Mouse (Mus musculus): Measurements from ENCODE around the gene Klk8. TPM values are rescaled to one million over a fixed set of nuclear protein-coding genes. Genes with fewer than 3 reads are reported as not detected.

Klk8 gene
- polyA plus RNA-seq (2015; fragmentation: Nextera tagmentation; extraction: Ambion mirVana) = 23.9 and 25.1 TPM in 2 replicates

- WGBS = under 1% methylated on average over 28 of the region's 28 CpGs
- Histone ChIP-seq H3K27me3 (peaks cover 33% of the 10 kb centered on the region), H3K4me2 (peak within 1 kb of the TSS; percentile 82), H3K4me3 (peak within 1 kb of the TSS; percentile 52), H3K27ac (peak within 1 kb of the TSS; percentile 22; the same call in 1 of the 2 replicates), H3K36me3 (no peaks in the 10 kb centered on the region), H3K9ac (peak within 1 kb of the TSS; percentile 64), H3K9me3 (no peaks in the 10 kb centered on the region), H3K4me1 (peaks cover 22% of the 10 kb centered on the region)
- ATAC-seq (ENCODE audit: insufficient number of reproducible peaks, insufficient read depth, low FRiP score, low TSS enrichment, low read depth) = 0 out of 2 replicates have a peak, but pooled peaks have one; percentile 45
Observed at GRCm38 (mm10) chr7:43797333-43797769, at the start of gene Klk8. Gene Klk8 (plus strand): TSS chr7:43797577.

GRCm38 (mm10) chr7:43747788-43748187 is 49.6 kb upstream of the Klk8 start:
- Histone ChIP-seq H3K4me2 (no peak overlapping the region), H3K4me1 (no peaks in the 10 kb centered on the region), H3K4me3 (no peak overlapping the region), H3K36me3 (no peaks in the 10 kb centered on the region), H3K9ac (no peak overlapping the region), H3K9me3 (no peaks in the 10 kb centered on the region), H3K27ac (no peak overlapping the region), H3K27me3 (no peaks in the 10 kb centered on the region)
- ATAC-seq (ENCODE audit: insufficient number of reproducible peaks, insufficient read depth, low FRiP score, low TSS enrichment, low read depth) = no peak
- WGBS = 66% methylated on average over 1 of the region's 1 CpGs

- Histone ChIP-seq H3K27ac (no peak overlapping the region), H3K36me3 (no peaks in the 10 kb centered on the region), H3K9me3 (no peaks in the 10 kb centered on the region), H3K9ac (no peak overlapping the region), H3K27me3 (no peaks in the 10 kb centered on the region), H3K4me2 (no peak overlapping the region), H3K4me1 (no peaks in the 10 kb centered on the region), H3K4me3 (no peak overlapping the region)
- whole genome bisulfite sequencing = 62% methylated on average over 2 of the region's 2 CpGs
- ATAC-seq (ENCODE audit: insufficient number of reproducible peaks, insufficient read depth, low FRiP score, low TSS enrichment, low read depth) = no peak
Observed at GRCm38 (mm10) chr7:43752806-43753205, 44.6 kb upstream of the Klk8 start.

GRCm38 (mm10) chr7:43766484-43766883 is 30.9 kb upstream of the Klk8 start:
- Histone ChIP-seq H3K27me3 (no peaks in the 10 kb centered on the region), H3K4me3 (no peak overlapping the region), H3K36me3 (no peaks in the 10 kb centered on the region), H3K27ac (no peak overlapping the region), H3K9me3 (no peaks in the 10 kb centered on the region), H3K9ac (no peak overlapping the region), H3K4me1 (no peaks in the 10 kb centered on the region), H3K4me2 (no peak overlapping the region)
- 43% methylated on average over 8 of the region's 8 CpGs for WGBS
- ATAC-seq (ENCODE audit: insufficient number of reproducible peaks, insufficient read depth, low FRiP score, low TSS enrichment, low read depth) = no peak

- no peak for ATAC-seq (ENCODE audit: insufficient number of reproducible peaks, insufficient read depth, low FRiP score, low TSS enrichment, low read depth)
- 74% methylated on average over 4 of the region's 4 CpGs for WGBS
- H3K36me3 ChIP-seq = no peaks in the 10 kb centered on the region
- H3K27ac ChIP-seq = no peak within 1 kb of the TSS
- H3K27me3 ChIP-seq = no peaks in the 10 kb centered on the region
- no peaks in the 10 kb centered on the region for H3K9me3 ChIP-seq
- no peak within 1 kb of the TSS for H3K4me3 ChIP-seq
- no peak within 1 kb of the TSS for H3K4me2 ChIP-seq
- H3K4me1 ChIP-seq = no peaks in the 10 kb centered on the region
- no peak within 1 kb of the TSS for H3K9ac ChIP-seq
Observed at GRCm38 (mm10) chr7:43768597-43768996, 28.8 kb upstream of the Klk8 start, which contains the start of gene Klk12. Gene Klk12 (plus strand): TSS chr7:43768897.

GRCm38 (mm10) chr7:43769636-43770035 is 27.7 kb upstream of the Klk8 start:
- Histone ChIP-seq H3K9me3 (no peaks in the 10 kb centered on the region), H3K27ac (no peak overlapping the region), H3K4me3 (no peak overlapping the region), H3K9ac (no peak overlapping the region), H3K36me3 (no peaks in the 10 kb centered on the region), H3K27me3 (no peaks in the 10 kb centered on the region), H3K4me1 (no peaks in the 10 kb centered on the region), H3K4me2 (no peak overlapping the region)
- no peak for ATAC-seq (ENCODE audit: insufficient number of reproducible peaks, insufficient read depth, low FRiP score, low TSS enrichment, low read depth)
- 92% methylated on average over 8 of the region's 8 CpGs for WGBS

GRCm38 (mm10) chr7:43770701-43771100 is 26.7 kb upstream of the Klk8 start:
- Histone ChIP-seq H3K36me3 (no peaks in the 10 kb centered on the region), H3K9ac (no peak overlapping the region), H3K27ac (no peak overlapping the region), H3K4me3 (no peak overlapping the region), H3K4me2 (no peak overlapping the region), H3K27me3 (no peaks in the 10 kb centered on the region), H3K4me1 (no peaks in the 10 kb centered on the region), H3K9me3 (no peaks in the 10 kb centered on the region)
- no peak for ATAC-seq (ENCODE audit: insufficient number of reproducible peaks, insufficient read depth, low FRiP score, low TSS enrichment, low read depth)
- WGBS = 93% methylated on average over 10 of the region's 10 CpGs

- no peak for ATAC-seq (ENCODE audit: insufficient number of reproducible peaks, insufficient read depth, low FRiP score, low TSS enrichment, low read depth)
- no peaks in the 10 kb centered on the region for H3K4me1 ChIP-seq
- no peak overlapping the region for H3K27ac ChIP-seq
- H3K9me3 ChIP-seq = no peaks in the 10 kb centered on the region
- no peak overlapping the region for H3K4me3 ChIP-seq
- 93% methylated on average over 6 of the region's 6 CpGs for WGBS
- H3K4me2 ChIP-seq = no peak overlapping the region
- no peak overlapping the region for H3K9ac ChIP-seq
- no peaks in the 10 kb centered on the region for H3K36me3 ChIP-seq
- no peaks in the 10 kb centered on the region for H3K27me3 ChIP-seq
Observed at GRCm38 (mm10) chr7:43771916-43772315, 25.5 kb upstream of the Klk8 start.

- H3K36me3 ChIP-seq = no peaks in the 10 kb centered on the region
- 80% methylated on average over 3 of the region's 3 CpGs for WGBS
- no peak overlapping the region for H3K9ac ChIP-seq
- H3K27me3 ChIP-seq = no peaks in the 10 kb centered on the region
- H3K9me3 ChIP-seq = no peaks in the 10 kb centered on the region
- H3K4me1 ChIP-seq = no peaks in the 10 kb centered on the region
- no peak overlapping the region for H3K4me2 ChIP-seq
- H3K27ac ChIP-seq = no peak overlapping the region
- no peak overlapping the region for H3K4me3 ChIP-seq
- no peak for ATAC-seq (ENCODE audit: insufficient number of reproducible peaks, insufficient read depth, low FRiP score, low TSS enrichment, low read depth)
Observed at GRCm38 (mm10) chr7:43772901-43773300, 24.5 kb upstream of the Klk8 start.

- ATAC-seq (ENCODE audit: insufficient number of reproducible peaks, insufficient read depth, low FRiP score, low TSS enrichment, low read depth) = no peak
Observed at GRCm38 (mm10) chr7:43774364-43774763, 23.0 kb upstream of the Klk8 start, which contains the start of gene Klk11. Gene Klk11 (plus strand): TSS chr7:43774604.

GRCm38 (mm10) chr7:43774802-43775201 is 22.6 kb upstream of the Klk8 start:
- Histone ChIP-seq H3K36me3 (no peaks in the 10 kb centered on the region), H3K9ac (no peak overlapping the region; the same call in 1 of the 2 replicates), H3K9me3 (no peaks in the 10 kb centered on the region), H3K4me3 (no peak overlapping the region), H3K4me1 (no peaks in the 10 kb centered on the region), H3K27ac (peak overlapping the region; percentile 69), H3K27me3 (no peaks in the 10 kb centered on the region), H3K4me2 (no peak overlapping the region)
- no peak for ATAC-seq (ENCODE audit: insufficient number of reproducible peaks, insufficient read depth, low FRiP score, low TSS enrichment, low read depth)
- 41% methylated on average over 6 of the region's 6 CpGs for WGBS

More at GRCm38 (mm10) chr7:43774364-43774763, 23.0 kb upstream of the Klk8 start, which contains the start of gene Klk11:
- Histone ChIP-seq H3K4me2 (no peak within 1 kb of the TSS), H3K27ac (peak within 1 kb of the TSS; percentile 69), H3K9me3 (no peaks in the 10 kb centered on the region), H3K36me3 (no peaks in the 10 kb centered on the region), H3K4me3 (no peak within 1 kb of the TSS), H3K4me1 (no peaks in the 10 kb centered on the region), H3K27me3 (no peaks in the 10 kb centered on the region), H3K9ac (no peak within 1 kb of the TSS; the same call in 1 of the 2 replicates)
- WGBS = 88% methylated on average over 5 of the region's 5 CpGs

- ATAC-seq (ENCODE audit: insufficient number of reproducible peaks, insufficient read depth, low FRiP score, low TSS enrichment, low read depth) = no peak
- Histone ChIP-seq H3K27ac (peak overlapping the region; percentile 69), H3K4me2 (no peak overlapping the region), H3K27me3 (no peaks in the 10 kb centered on the region), H3K4me1 (no peaks in the 10 kb centered on the region), H3K4me3 (no peak overlapping the region), H3K9ac (no peak overlapping the region), H3K36me3 (no peaks in the 10 kb centered on the region), H3K9me3 (no peaks in the 10 kb centered on the region)
- 45% methylated on average over 6 of the region's 7 CpGs for WGBS
Observed at GRCm38 (mm10) chr7:43775311-43776057, 21.9 kb upstream of the Klk8 start.
